Mouse (Mus musculus): ENCODE measurements at regions not wholly inside any gene's neighbourhood (a gene's known extent, or its start where the extent isn't known, plus 50 kb on each side); places are given as distances from the start of the nearest gene placed in this dataset.

GRCm38 (mm10) chr4:125200762-125201161, 73.1 kb upstream of the Zc3h12a start:
- Histone ChIP-seq H3K9ac (ENCODE audit: low read length) (no peak overlapping the region), H3K4me1 (replicated peaks; ENCODE audit: control insufficient read depth, insufficient read depth, low read length) (no peaks in the 10 kb centered on the region), H3K27me3 (ENCODE audit: control insufficient read depth, insufficient read depth, low read length) (peaks cover 9% of the 10 kb centered on the region; the same call in 1 of the 2 replicates), H3K4me3 (ENCODE audit: low read depth, low read length) (no peak overlapping the region), H3K27ac (ENCODE audit: low read depth, low read length) (no peak overlapping the region), H3K36me3 (ENCODE audit: control insufficient read depth, insufficient read depth, low read length) (no peaks in the 10 kb centered on the region), H3K4me2 (ENCODE audit: low read depth, low read length, severe bottlenecking) (no peak overlapping the region), H3K9me3 (ENCODE audit: control insufficient read depth, low read length) (no peaks in the 10 kb centered on the region)
- WGBS, result 62% methylated on average over 5 of the region's 5 CpGs
- DNase-seq (ENCODE audit: low spot score) (no peak), ATAC-seq (replicated peaks; ENCODE audit: low FRiP score) (no peak)

GRCm38 (mm10) chr4:125199281-125199680, 71.6 kb upstream of the Zc3h12a start:
- DNase-seq (ENCODE audit: low spot score) (no peak), ATAC-seq (replicated peaks; ENCODE audit: low FRiP score) (no peak)
- H3K4me2 ChIP-seq (ENCODE audit: low read depth, low read length, severe bottlenecking), result no peak overlapping the region
- H3K9ac ChIP-seq (ENCODE audit: low read length), result no peak overlapping the region
- H3K27me3 ChIP-seq (ENCODE audit: control insufficient read depth, insufficient read depth, low read length), result peaks cover 12% of the 10 kb centered on the region; the same call in 1 of the 2 replicates
- no peak overlapping the region for H3K27ac ChIP-seq (ENCODE audit: low read depth, low read length)
- 16% methylated on average over 5 of the region's 5 CpGs for WGBS
- H3K9me3 ChIP-seq (ENCODE audit: control insufficient read depth, low read length), result no peaks in the 10 kb centered on the region
- H3K4me1 ChIP-seq (replicated peaks; ENCODE audit: control insufficient read depth, insufficient read depth, low read length), result peaks cover 6% of the 10 kb centered on the region
- H3K4me3 ChIP-seq (ENCODE audit: low read depth, low read length), result no peak overlapping the region
- H3K36me3 ChIP-seq (ENCODE audit: control insufficient read depth, insufficient read depth, low read length), result no peaks in the 10 kb centered on the region

- Histone ChIP-seq H3K4me3 (ENCODE audit: low read depth, low read length) (no peak overlapping the region), H3K4me1 (replicated peaks; ENCODE audit: control insufficient read depth, insufficient read depth, low read length) (peaks cover 7% of the 10 kb centered on the region), H3K27ac (ENCODE audit: low read depth, low read length) (no peak overlapping the region), H3K27me3 (ENCODE audit: control insufficient read depth, insufficient read depth, low read length) (peaks cover 12% of the 10 kb centered on the region; the same call in 1 of the 2 replicates), H3K9ac (ENCODE audit: low read length) (no peak overlapping the region), H3K4me2 (ENCODE audit: low read depth, low read length, severe bottlenecking) (no peak overlapping the region), H3K36me3 (ENCODE audit: control insufficient read depth, insufficient read depth, low read length) (no peaks in the 10 kb centered on the region), H3K9me3 (ENCODE audit: control insufficient read depth, low read length) (no peaks in the 10 kb centered on the region)
- no peak for ATAC-seq (replicated peaks; ENCODE audit: low FRiP score)
- 70% methylated on average over 7 of the region's 7 CpGs for WGBS
- DNase-seq (ENCODE audit: low spot score), result no peak
These were observed 68.3 kb upstream of the Zc3h12a start for GRCm38 (mm10) chr4:125195901-125196435.

- H3K4me1 ChIP-seq (replicated peaks; ENCODE audit: control insufficient read depth, insufficient read depth, low read length), result peaks cover 7% of the 10 kb centered on the region
- H3K4me2 ChIP-seq (ENCODE audit: low read depth, low read length, severe bottlenecking), result peak overlapping the region; percentile 2; the same call in 1 of the 2 replicates
- 10% methylated on average over 12 of the region's 12 CpGs for WGBS
- no peaks in the 10 kb centered on the region for H3K9me3 ChIP-seq (ENCODE audit: control insufficient read depth, low read length)
- H3K9ac ChIP-seq (ENCODE audit: low read length), result no peak overlapping the region
- DNase-seq (ENCODE audit: low spot score), result no peak
- no peaks in the 10 kb centered on the region for H3K36me3 ChIP-seq (ENCODE audit: control insufficient read depth, insufficient read depth, low read length)
- H3K27me3 ChIP-seq (ENCODE audit: control insufficient read depth, insufficient read depth, low read length), result peaks cover 12% of the 10 kb centered on the region; the same call in 1 of the 2 replicates
- H3K27ac ChIP-seq (ENCODE audit: low read depth, low read length), result peak overlapping the region; percentile 42; the same call in 1 of the 2 replicates
- ATAC-seq (replicated peaks; ENCODE audit: low FRiP score), result peak; percentile 49
- H3K4me3 ChIP-seq (ENCODE audit: low read depth, low read length), result no peak overlapping the region
These were observed 67.2 kb upstream of the Zc3h12a start for GRCm38 (mm10) chr4:125194722-125195380.

- no peak for DNase-seq (ENCODE audit: low spot score)
- Histone ChIP-seq H3K9ac (ENCODE audit: low read length) (no peak overlapping the region), H3K4me1 (replicated peaks; ENCODE audit: control insufficient read depth, insufficient read depth, low read length) (peaks cover 7% of the 10 kb centered on the region), H3K9me3 (ENCODE audit: control insufficient read depth, low read length) (no peaks in the 10 kb centered on the region), H3K27ac (ENCODE audit: low read depth, low read length) (peak overlapping the region; percentile 72; the same call in 1 of the 2 replicates), H3K4me3 (ENCODE audit: low read depth, low read length) (no peak overlapping the region), H3K36me3 (ENCODE audit: control insufficient read depth, insufficient read depth, low read length) (no peaks in the 10 kb centered on the region), H3K27me3 (ENCODE audit: control insufficient read depth, insufficient read depth, low read length) (peaks cover 12% of the 10 kb centered on the region; the same call in 1 of the 2 replicates), H3K4me2 (ENCODE audit: low read depth, low read length, severe bottlenecking) (peak overlapping the region; percentile 2; the same call in 1 of the 2 replicates)
- 67% methylated on average over 12 of the region's 12 CpGs for WGBS
- ATAC-seq (replicated peaks; ENCODE audit: low FRiP score), result peak; percentile 50; the same call in 1 of the 2 replicates
These were observed 66.7 kb upstream of the Zc3h12a start for GRCm38 (mm10) chr4:125194298-125194697.

- Histone ChIP-seq H3K9ac (ENCODE audit: low read length) (no peak overlapping the region), H3K9me3 (ENCODE audit: control insufficient read depth, low read length) (no peaks in the 10 kb centered on the region), H3K4me2 (ENCODE audit: low read depth, low read length, severe bottlenecking) (no peak overlapping the region), H3K27me3 (ENCODE audit: control insufficient read depth, insufficient read depth, low read length) (0 out of 2 replicates have a peak, but pooled peaks cover 3% of the 10 kb centered on the region), H3K4me3 (ENCODE audit: low read depth, low read length) (no peak overlapping the region), H3K27ac (ENCODE audit: low read depth, low read length) (no peak overlapping the region), H3K4me1 (replicated peaks; ENCODE audit: control insufficient read depth, insufficient read depth, low read length) (peaks cover 7% of the 10 kb centered on the region), H3K36me3 (ENCODE audit: control insufficient read depth, insufficient read depth, low read length) (no peaks in the 10 kb centered on the region)
- DNase-seq (ENCODE audit: low spot score) (no peak), ATAC-seq (replicated peaks; ENCODE audit: low FRiP score) (no peak)
- WGBS, result 85% methylated on average over 9 of the region's 9 CpGs
These were observed 64.0 kb upstream of the Zc3h12a start for GRCm38 (mm10) chr4:125191680-125192079.

- peak; percentile 60; the same call in 1 of the 2 replicates for ATAC-seq (replicated peaks; ENCODE audit: low FRiP score)
- H3K4me3 ChIP-seq (ENCODE audit: low read depth, low read length), result no peak overlapping the region
- H3K27me3 ChIP-seq (ENCODE audit: control insufficient read depth, insufficient read depth, low read length), result peaks cover 3% of the 10 kb centered on the region; the same call in 1 of the 2 replicates
- peak; percentile 69 for DNase-seq (ENCODE audit: low spot score)
- H3K9ac ChIP-seq (ENCODE audit: low read length), result no peak overlapping the region
- H3K4me2 ChIP-seq (ENCODE audit: low read depth, low read length, severe bottlenecking), result no peak overlapping the region
- no peaks in the 10 kb centered on the region for H3K36me3 ChIP-seq (ENCODE audit: control insufficient read depth, insufficient read depth, low read length)
- peaks cover 7% of the 10 kb centered on the region for H3K4me1 ChIP-seq (replicated peaks; ENCODE audit: control insufficient read depth, insufficient read depth, low read length)
- no peak overlapping the region for H3K27ac ChIP-seq (ENCODE audit: low read depth, low read length)
- 19% methylated on average over 11 of the region's 11 CpGs for WGBS
- H3K9me3 ChIP-seq (ENCODE audit: control insufficient read depth, low read length), result no peaks in the 10 kb centered on the region
These were observed 63.4 kb upstream of the Zc3h12a start for GRCm38 (mm10) chr4:125191010-125191409.

- Histone ChIP-seq H3K27me3 (ENCODE audit: control insufficient read depth, insufficient read depth, low read length) (no peaks in the 10 kb centered on the region; the same call in 1 of the 2 replicates), H3K9me3 (ENCODE audit: control insufficient read depth, low read length) (no peaks in the 10 kb centered on the region), H3K27ac (ENCODE audit: low read depth, low read length) (no peak overlapping the region), H3K4me2 (ENCODE audit: low read depth, low read length, severe bottlenecking) (no peak overlapping the region), H3K36me3 (ENCODE audit: control insufficient read depth, insufficient read depth, low read length) (no peaks in the 10 kb centered on the region), H3K4me3 (ENCODE audit: low read depth, low read length) (no peak overlapping the region), H3K9ac (ENCODE audit: low read length) (no peak overlapping the region), H3K4me1 (replicated peaks; ENCODE audit: control insufficient read depth, insufficient read depth, low read length) (peaks cover 4% of the 10 kb centered on the region)
- DNase-seq (ENCODE audit: low spot score) (no peak), ATAC-seq (replicated peaks; ENCODE audit: low FRiP score) (no peak)
These were observed 62.3 kb upstream of the Zc3h12a start for GRCm38 (mm10) chr4:125189971-125190370.
